Mouse (Mus musculus): ENCODE measurements around the gene Tmem178b.

- no peak for TF ChIP-seq CTCF (IDR thresholded peaks at IDR 0.05; ENCODE audit: low read depth)
- TF ChIP-seq EP300 (IDR thresholded peaks at IDR 0.05; ENCODE audit: low read depth) = no peak
Measured at GRCm38 (mm10) chr6:40128716-40129115, 255.6 kb downstream of the Tmem178b start.

Data from heart, postnatal 0 days (tissue).